Mouse (Mus musculus): Measurements from ENCODE around the gene Hacd2. TPM values are rescaled to one million over a fixed set of nuclear protein-coding genes. Genes with fewer than 3 reads are reported as not detected.
A peak's percentile ranks its signal among the peaks of the same experiment; 100 is the strongest.

The Hacd2 gene
- polyA plus RNA-seq, 1 experiment from 2014 or later = 25.9 TPM

- no peaks in the 10 kb centered on the region for H3K9me3 ChIP-seq (ENCODE audit: control insufficient read depth, low read length)
- H3K27ac ChIP-seq (replicated peaks; ENCODE audit: low read depth, low read length) = no peak overlapping the region
- no peaks in the 10 kb centered on the region for H3K4me1 ChIP-seq (ENCODE audit: control insufficient read depth, insufficient read depth, low read length)
- DNase-seq (no peak), ATAC-seq (ENCODE audit: low FRiP score, low TSS enrichment) (no peak)
- H3K36me3 ChIP-seq (ENCODE audit: control insufficient read depth, insufficient read depth, low read length) = no peaks in the 10 kb centered on the region
- no peak overlapping the region for H3K4me3 ChIP-seq (replicated peaks; ENCODE audit: low read depth, low read length)
- no peak overlapping the region for H3K4me2 ChIP-seq (ENCODE audit: low read length)
- H3K9ac ChIP-seq (replicated peaks; ENCODE audit: low read length) = no peak overlapping the region
- 91% methylated on average over 5 of the region's 5 CpGs for WGBS
- no peaks in the 10 kb centered on the region for H3K27me3 ChIP-seq (ENCODE audit: control insufficient read depth, insufficient read depth, low read length)
Observed at GRCm38 (mm10) chr16:35127270-35127669, 105.0 kb downstream of the Hacd2 start.

- Histone ChIP-seq H3K4me1 (ENCODE audit: control insufficient read depth, insufficient read depth, low read length) (no peaks in the 10 kb centered on the region), H3K27me3 (ENCODE audit: control insufficient read depth, insufficient read depth, low read length) (no peaks in the 10 kb centered on the region), H3K9ac (replicated peaks; ENCODE audit: low read length) (no peak overlapping the region), H3K9me3 (ENCODE audit: control insufficient read depth, low read length) (no peaks in the 10 kb centered on the region), H3K27ac (replicated peaks; ENCODE audit: low read depth, low read length) (no peak overlapping the region), H3K4me3 (replicated peaks; ENCODE audit: low read depth, low read length) (no peak overlapping the region), H3K36me3 (ENCODE audit: control insufficient read depth, insufficient read depth, low read length) (no peaks in the 10 kb centered on the region), H3K4me2 (ENCODE audit: low read length) (no peak overlapping the region)
- ATAC-seq (ENCODE audit: low FRiP score, low TSS enrichment) = no peak
- 87% methylated on average over 3 of the region's 3 CpGs for WGBS
- DNase-seq = no peak
Observed at GRCm38 (mm10) chr16:35130172-35130571, 107.9 kb downstream of the Hacd2 start.

DNA sequence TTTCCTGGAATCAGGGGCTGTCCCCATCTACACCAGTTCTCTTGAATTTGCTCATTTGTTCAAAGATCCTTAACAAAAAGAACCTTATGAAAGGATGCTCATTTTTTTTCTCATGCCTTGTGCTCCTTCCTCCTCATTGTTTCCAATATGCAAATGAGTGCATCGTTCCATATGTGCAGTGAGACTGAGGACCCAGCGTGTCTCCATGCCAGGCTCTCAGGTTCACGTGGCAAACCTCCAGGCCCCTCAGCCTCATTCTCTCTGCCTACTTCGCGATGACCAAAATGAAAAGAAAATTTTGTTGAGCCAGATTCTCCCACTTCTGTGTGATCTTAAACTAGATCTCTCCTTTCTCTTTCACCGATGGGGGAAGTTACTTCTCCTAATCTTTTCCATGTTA is 117.2 kb downstream of the Hacd2 start:
- H3K9ac ChIP-seq (replicated peaks; ENCODE audit: low read length) = no peak overlapping the region
- H3K27ac ChIP-seq (replicated peaks; ENCODE audit: low read depth, low read length) = peak overlapping the region; percentile 77; the same call in 1 of the 2 replicates
- no peaks in the 10 kb centered on the region for H3K27me3 ChIP-seq (ENCODE audit: control insufficient read depth, insufficient read depth, low read length)
- peak; percentile 26 for DNase-seq
- H3K4me3 ChIP-seq (replicated peaks; ENCODE audit: low read depth, low read length) = no peak overlapping the region
- no peaks in the 10 kb centered on the region for H3K36me3 ChIP-seq (ENCODE audit: control insufficient read depth, insufficient read depth, low read length)
- 37% methylated on average over 6 of the region's 6 CpGs for WGBS
- peaks cover 19% of the 10 kb centered on the region for H3K4me1 ChIP-seq (ENCODE audit: control insufficient read depth, insufficient read depth, low read length)
- H3K4me2 ChIP-seq (ENCODE audit: low read length) = 0 out of 2 replicates have a peak overlapping the region, but pooled peaks have one; percentile 42
- no peak for ATAC-seq (ENCODE audit: low FRiP score, low TSS enrichment)
- H3K9me3 ChIP-seq (ENCODE audit: control insufficient read depth, low read length) = no peaks in the 10 kb centered on the region

DNA sequence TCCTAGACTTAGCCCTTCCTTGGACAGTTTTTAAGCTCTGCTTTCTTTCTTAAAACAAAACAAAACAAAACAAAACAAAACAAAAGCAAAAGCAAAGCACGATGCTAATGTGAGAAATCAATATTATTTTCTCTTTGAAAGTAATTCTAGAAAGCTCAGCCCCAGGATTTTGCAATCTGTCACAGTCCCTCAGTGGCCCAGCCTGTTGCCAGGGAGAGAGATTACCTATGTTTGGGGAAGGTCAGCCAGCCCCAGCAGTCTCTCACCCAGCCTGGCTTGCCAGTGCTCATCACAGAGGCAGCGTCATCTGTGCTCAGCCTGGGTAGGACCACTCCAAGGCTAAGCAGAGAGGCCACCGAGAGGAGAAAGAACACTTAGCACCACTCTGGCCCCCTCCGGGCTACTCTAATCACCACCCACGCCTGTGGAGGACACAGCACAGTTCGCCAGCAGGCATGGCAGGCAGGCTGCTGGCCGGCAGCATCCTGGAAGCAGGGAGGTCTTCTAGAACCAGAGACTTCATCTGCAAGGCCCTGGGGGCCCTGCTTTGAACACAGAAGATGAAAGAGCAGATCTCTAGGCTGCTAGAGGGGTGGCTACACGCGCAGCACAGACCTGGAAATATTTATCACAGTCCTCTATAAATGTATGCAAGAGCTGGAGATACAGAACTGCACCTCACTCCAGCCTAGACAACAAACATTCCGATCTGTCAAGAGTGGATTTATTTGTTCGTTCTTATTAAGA is 117.8 kb downstream of the Hacd2 start:
- H3K4me1 ChIP-seq (ENCODE audit: control insufficient read depth, insufficient read depth, low read length) = peaks cover 19% of the 10 kb centered on the region
- WGBS = 9% methylated on average over 11 of the region's 11 CpGs
- H3K9ac ChIP-seq (replicated peaks; ENCODE audit: low read length) = no peak overlapping the region; the same call in 1 of the 2 replicates
- DNase-seq (peak; percentile 63), ATAC-seq (ENCODE audit: low FRiP score, low TSS enrichment) (peak; percentile 48; the same call in 1 of the 2 replicates)
- H3K27me3 ChIP-seq (ENCODE audit: control insufficient read depth, insufficient read depth, low read length) = no peaks in the 10 kb centered on the region
- no peaks in the 10 kb centered on the region for H3K9me3 ChIP-seq (ENCODE audit: control insufficient read depth, low read length)
- peak overlapping the region; percentile 42 for H3K4me2 ChIP-seq (ENCODE audit: low read length)
- peak overlapping the region; percentile 77 for H3K27ac ChIP-seq (replicated peaks; ENCODE audit: low read depth, low read length)
- no peak overlapping the region for H3K4me3 ChIP-seq (replicated peaks; ENCODE audit: low read depth, low read length)
- H3K36me3 ChIP-seq (ENCODE audit: control insufficient read depth, insufficient read depth, low read length) = no peaks in the 10 kb centered on the region

GRCm38 (mm10) chr16:35140620-35140975 is 118.4 kb downstream of the Hacd2 start:
- H3K4me3 ChIP-seq (replicated peaks; ENCODE audit: low read depth, low read length) = no peak overlapping the region
- no peak overlapping the region; the same call in 1 of the 2 replicates for H3K9ac ChIP-seq (replicated peaks; ENCODE audit: low read length)
- H3K27me3 ChIP-seq (ENCODE audit: control insufficient read depth, insufficient read depth, low read length) = no peaks in the 10 kb centered on the region
- ATAC-seq (ENCODE audit: low FRiP score, low TSS enrichment) (no peak; the same call in 1 of the 2 replicates), DNase-seq (peak; percentile 63)
- peaks cover 19% of the 10 kb centered on the region for H3K4me1 ChIP-seq (ENCODE audit: control insufficient read depth, insufficient read depth, low read length)
- peak overlapping the region; percentile 42 for H3K4me2 ChIP-seq (ENCODE audit: low read length)
- 24% methylated on average over 9 of the region's 9 CpGs for whole genome bisulfite sequencing
- peak overlapping the region; percentile 77 for H3K27ac ChIP-seq (replicated peaks; ENCODE audit: low read depth, low read length)
- H3K9me3 ChIP-seq (ENCODE audit: control insufficient read depth, low read length) = no peaks in the 10 kb centered on the region
- no peaks in the 10 kb centered on the region for H3K36me3 ChIP-seq (ENCODE audit: control insufficient read depth, insufficient read depth, low read length)

GRCm38 (mm10) chr16:35141839-35142238 is 119.6 kb downstream of the Hacd2 start:
- no peaks in the 10 kb centered on the region for H3K27me3 ChIP-seq (ENCODE audit: control insufficient read depth, insufficient read depth, low read length)
- DNase-seq = no peak

GRCm38 (mm10) chr16:35146153-35146552 is 123.9 kb downstream of the Hacd2 start:
- ATAC-seq (ENCODE audit: low FRiP score, low TSS enrichment) = no peak
- H3K27ac ChIP-seq (replicated peaks; ENCODE audit: low read depth, low read length) = no peak overlapping the region
- no peaks in the 10 kb centered on the region for H3K27me3 ChIP-seq (ENCODE audit: control insufficient read depth, insufficient read depth, low read length)
- WGBS = 10% methylated on average over 4 of the region's 4 CpGs
- no peaks in the 10 kb centered on the region for H3K36me3 ChIP-seq (ENCODE audit: control insufficient read depth, insufficient read depth, low read length)
- no peak overlapping the region for H3K9ac ChIP-seq (replicated peaks; ENCODE audit: low read length)
- no peak for DNase-seq
- no peak overlapping the region for H3K4me2 ChIP-seq (ENCODE audit: low read length)
- no peaks in the 10 kb centered on the region for H3K4me1 ChIP-seq (ENCODE audit: control insufficient read depth, insufficient read depth, low read length)
- no peaks in the 10 kb centered on the region for H3K9me3 ChIP-seq (ENCODE audit: control insufficient read depth, low read length)
- no peak overlapping the region for H3K4me3 ChIP-seq (replicated peaks; ENCODE audit: low read depth, low read length)

More at GRCm38 (mm10) chr16:35141839-35142238, 119.6 kb downstream of the Hacd2 start:
- no peaks in the 10 kb centered on the region for H3K36me3 ChIP-seq (ENCODE audit: control insufficient read depth, insufficient read depth, low read length)
- no peak overlapping the region for H3K4me3 ChIP-seq (replicated peaks; ENCODE audit: low read depth, low read length)
- no peak overlapping the region for H3K27ac ChIP-seq (replicated peaks; ENCODE audit: low read depth, low read length)
- no peaks in the 10 kb centered on the region for H3K9me3 ChIP-seq (ENCODE audit: control insufficient read depth, low read length)
- ATAC-seq (ENCODE audit: low FRiP score, low TSS enrichment) = no peak
- no peak overlapping the region for H3K4me2 ChIP-seq (ENCODE audit: low read length)
- H3K9ac ChIP-seq (replicated peaks; ENCODE audit: low read length) = no peak overlapping the region
- WGBS = 70% methylated on average over 8 of the region's 8 CpGs
- H3K4me1 ChIP-seq (ENCODE audit: control insufficient read depth, insufficient read depth, low read length) = peaks cover 19% of the 10 kb centered on the region

DNA sequence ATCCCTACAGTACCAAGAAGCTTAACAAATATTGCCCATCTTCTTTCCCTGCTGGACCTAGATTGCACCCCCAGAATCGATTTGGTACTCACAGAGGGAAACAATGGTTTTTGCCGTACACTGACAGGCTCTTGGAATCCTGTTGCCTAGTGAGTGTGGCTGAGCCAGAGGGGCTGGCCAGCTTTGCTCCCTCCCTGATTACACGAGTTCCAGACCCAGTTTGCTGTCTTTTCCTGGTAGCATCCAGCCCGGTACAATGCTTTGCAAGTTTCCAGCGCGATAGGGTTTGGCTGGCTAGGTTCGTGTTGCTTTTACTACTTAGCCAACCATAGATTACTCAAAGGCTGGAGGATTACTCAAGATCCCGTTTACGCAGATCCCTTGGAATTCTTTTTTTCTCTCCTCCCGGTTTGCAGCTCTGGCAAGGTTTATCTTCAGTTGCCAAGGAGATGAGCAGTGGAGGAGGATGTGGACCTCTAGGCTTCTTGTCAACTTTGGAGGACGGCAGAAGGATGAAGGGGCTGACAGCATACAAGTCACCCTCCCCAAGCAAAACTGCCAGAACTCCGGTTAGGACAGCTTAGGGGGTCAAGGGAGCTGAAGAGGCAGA is 131.0 kb downstream of the Hacd2 start:
- peak; percentile 28 for DNase-seq
- peaks cover 33% of the 10 kb centered on the region for H3K27me3 ChIP-seq (ENCODE audit: control insufficient read depth, insufficient read depth, low read length)
- H3K4me1 ChIP-seq (ENCODE audit: control insufficient read depth, insufficient read depth, low read length) = peaks cover 37% of the 10 kb centered on the region
- H3K27ac ChIP-seq (replicated peaks; ENCODE audit: low read depth, low read length) = no peak overlapping the region
- peak overlapping the region; percentile 79; the same call in 1 of the 2 replicates for H3K4me2 ChIP-seq (ENCODE audit: low read length)
- no peak overlapping the region for H3K9ac ChIP-seq (replicated peaks; ENCODE audit: low read length)
- no peaks in the 10 kb centered on the region for H3K9me3 ChIP-seq (ENCODE audit: control insufficient read depth, low read length)
- no peak for ATAC-seq (ENCODE audit: low FRiP score, low TSS enrichment)
- peak overlapping the region; percentile 81; the same call in 1 of the 2 replicates for H3K4me3 ChIP-seq (replicated peaks; ENCODE audit: low read depth, low read length)
- H3K36me3 ChIP-seq (ENCODE audit: control insufficient read depth, insufficient read depth, low read length) = no peaks in the 10 kb centered on the region
- 2% methylated on average over 12 of the region's 12 CpGs for WGBS

Measured in midbrain, embryonic 14.5 days (tissue).